Mouse (Mus musculus) myocyte (in vitro differentiated cells): ENCODE results near the gene Zdhhc16.

ENCODE experiments used
- CEBPB ChIP-seq: IDR thresholded peaks from 2 replicates; pipeline ENCODE4 v1.6.1; 2011; ENCODE audit warnings: mild to moderate bottlenecking, moderate library complexity; ENCODE audit not compliant: poor library complexity, insufficient read depth, severe bottlenecking
- E2F4 ChIP-seq: IDR thresholded peaks from one replicate; pipeline ENCODE4 v1.6.1; 2011; ENCODE audit warnings: mild to moderate bottlenecking, control low read depth, moderate library complexity; ENCODE audit not compliant: insufficient read depth
- MAX ChIP-seq: IDR thresholded peaks from one replicate; pipeline ENCODE4 v1.6.1; 2011; ENCODE audit warnings: low read depth, mild to moderate bottlenecking, control low read depth
- MYOG ChIP-seq, 3 experiments: IDR thresholded peaks; one replicate each; pipeline ENCODE4 v1.6.1; 2011; ENCODE audit warnings: control low read depth in 2 of 3, low read depth in 2 of 3, mild to moderate bottlenecking in 2 of 3; ENCODE audit not compliant: insufficient read length in 2 of 3, control insufficient read depth in 1 of 3, insufficient read depth in 1 of 3
- POLR2A ChIP-seq: IDR thresholded peaks from one replicate; pipeline ENCODE4 v1.6.1; 2011; ENCODE audit warnings: low read depth, mild to moderate bottlenecking, control low read depth, moderate library complexity; ENCODE audit not compliant: insufficient read length
- TCF12 ChIP-seq: IDR thresholded peaks from one replicate; pipeline ENCODE4 v1.6.1; 2011; ENCODE audit warnings: mild to moderate bottlenecking, control low read depth; ENCODE audit not compliant: poor library complexity, insufficient read depth, severe bottlenecking
- TCF3 ChIP-seq: IDR thresholded peaks from one replicate; pipeline ENCODE4 v1.6.1; 2011; ENCODE audit warnings: low read depth, control low read depth; ENCODE audit not compliant: insufficient read length

DNA sequence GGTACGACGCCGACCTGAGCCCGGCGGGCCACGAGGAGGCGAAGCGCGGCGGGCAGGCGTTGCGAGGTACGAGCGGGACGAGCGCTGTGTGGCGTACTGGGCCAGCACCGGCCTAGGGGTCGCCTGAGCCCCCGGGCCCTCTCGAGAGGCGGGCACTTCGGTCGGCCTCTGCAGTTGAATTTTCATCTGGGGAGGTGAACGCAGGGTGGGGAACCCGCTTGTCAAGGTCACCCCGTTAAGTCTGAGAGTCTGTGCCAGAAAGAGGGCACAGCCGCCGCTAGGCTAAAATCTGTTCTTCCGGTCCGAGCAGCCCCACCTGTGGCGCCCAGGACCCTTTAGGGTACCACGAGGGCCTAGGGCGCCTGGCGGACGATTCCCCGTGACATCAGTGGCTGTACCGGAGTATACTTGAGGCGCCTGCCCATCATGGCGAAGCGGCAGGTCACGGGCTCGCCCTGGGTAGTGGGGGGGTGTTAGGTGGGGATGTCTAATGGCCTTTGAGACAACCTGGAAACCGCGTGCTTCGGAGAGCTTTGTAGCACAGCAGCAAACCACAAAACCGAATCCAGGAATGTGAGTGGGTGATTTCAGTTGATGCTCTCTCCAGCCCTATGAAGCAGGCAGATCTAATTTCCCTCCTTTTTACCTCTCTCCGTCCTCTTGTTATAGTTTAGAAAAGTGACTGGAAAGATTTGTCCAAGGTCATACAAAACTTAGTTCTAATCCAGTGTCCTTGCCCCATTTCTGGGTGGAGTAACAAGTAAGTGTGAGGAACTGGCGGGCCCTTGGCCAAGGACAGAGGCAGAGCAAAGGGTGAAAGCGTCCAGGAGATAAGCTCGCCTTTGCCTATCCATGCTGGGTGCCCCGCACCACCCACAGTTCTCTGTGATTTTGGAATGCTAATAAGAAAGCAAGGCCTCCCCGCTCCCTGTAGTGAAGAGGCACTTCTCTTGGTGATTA, 20.9 kb upstream of the Zdhhc16 start:
- peak; percentile 38 for TF ChIP-seq POLR2A
- TF ChIP-seq MAX, result no peak
- no peak for TF ChIP-seq E2F4
- TF ChIP-seq TCF3, result no peak
- TF ChIP-seq CEBPB, result no peak
- TF ChIP-seq TCF12, result no peak
- no peak for TF ChIP-seq MYOG (IDR thresholded peaks at IDR 0.05; ENCODE audit: control insufficient read depth in 1 of 3, insufficient read depth in 1 of 3, insufficient read length in 2 of 3, low read depth in 2 of 3)
